Mouse (Mus musculus): ENCODE results near the gene Nfasc.

Nfasc gene

DNA sequence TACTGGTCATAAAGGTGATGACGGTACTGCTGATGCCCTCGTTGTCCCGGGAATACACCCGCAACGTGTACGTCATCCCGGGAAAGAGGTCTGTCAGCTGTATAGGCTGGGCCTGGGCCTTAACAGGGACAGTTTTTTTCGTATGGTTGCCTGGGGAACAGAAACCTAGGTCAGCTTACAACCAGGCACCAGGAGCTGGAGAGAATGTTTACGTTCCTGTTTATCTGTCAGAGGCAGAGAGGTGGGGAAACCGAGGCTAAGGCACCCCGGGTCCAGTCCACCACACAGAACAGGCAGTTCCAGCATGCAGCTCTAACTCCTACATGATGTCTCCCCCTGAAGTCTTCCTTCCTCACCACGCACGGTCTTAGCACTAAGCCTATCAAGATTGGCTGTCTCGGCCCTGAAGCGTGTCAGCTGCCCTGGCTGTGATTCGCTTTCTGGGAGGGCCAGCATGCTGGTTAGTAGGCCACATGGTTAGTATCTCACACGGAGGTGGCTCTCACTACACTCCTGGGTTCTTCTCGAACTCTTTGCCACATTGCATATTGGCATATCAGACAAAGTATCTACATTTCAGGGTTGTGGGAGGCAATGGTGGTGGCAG is 158.5 kb downstream of the Nfasc start:
- no peak for DNase-seq (ENCODE audit: low read depth, low spot score)

DNA sequence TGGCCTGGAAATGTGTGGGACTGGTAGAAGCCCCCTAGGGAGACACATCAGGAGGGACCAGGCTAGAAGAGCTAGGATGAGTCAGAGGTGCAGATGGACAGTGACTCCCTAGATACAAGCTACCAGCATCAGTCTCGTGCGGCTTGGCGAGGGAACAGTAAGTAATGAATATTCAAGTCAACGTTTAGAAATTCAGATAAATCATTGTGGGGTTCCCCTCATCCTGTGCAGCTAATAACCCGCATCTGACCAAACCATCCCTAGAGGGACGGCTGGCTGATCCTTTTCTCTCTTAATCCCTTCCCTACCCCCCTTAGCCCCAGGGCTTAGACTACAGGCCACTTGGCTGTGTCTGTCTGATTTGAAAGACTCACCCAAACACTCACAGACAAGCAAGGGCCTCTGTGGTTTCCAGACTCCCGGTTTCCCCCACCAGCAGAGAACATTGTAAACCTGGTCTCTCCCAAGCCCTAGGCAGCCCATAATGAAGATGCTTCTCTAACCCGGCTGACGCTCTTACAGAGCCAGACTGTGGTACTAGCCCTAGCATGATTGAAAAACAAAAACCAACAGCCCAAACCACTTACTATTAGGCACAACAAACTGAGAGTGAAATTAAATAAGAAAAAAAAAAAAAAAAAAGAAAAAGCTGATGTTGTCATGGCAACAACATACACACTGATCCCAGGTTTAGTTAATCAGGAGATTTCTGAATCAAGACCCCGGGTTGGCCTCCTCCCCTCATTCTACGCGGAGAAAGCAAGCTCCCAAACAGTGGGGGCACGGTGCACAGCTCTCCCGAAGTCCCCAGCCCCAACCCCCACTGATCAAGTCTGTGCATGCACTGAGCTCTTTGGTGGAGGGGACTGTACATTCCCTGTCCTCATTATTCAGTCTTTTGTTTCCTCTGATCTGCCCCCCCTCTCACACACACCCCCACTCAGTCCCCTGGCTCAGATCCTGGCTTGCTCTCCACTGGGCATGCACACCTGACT is 159.5 kb downstream of the Nfasc start:
- peak; percentile 19 for DNase-seq (ENCODE audit: low read depth, low spot score)

DNA sequence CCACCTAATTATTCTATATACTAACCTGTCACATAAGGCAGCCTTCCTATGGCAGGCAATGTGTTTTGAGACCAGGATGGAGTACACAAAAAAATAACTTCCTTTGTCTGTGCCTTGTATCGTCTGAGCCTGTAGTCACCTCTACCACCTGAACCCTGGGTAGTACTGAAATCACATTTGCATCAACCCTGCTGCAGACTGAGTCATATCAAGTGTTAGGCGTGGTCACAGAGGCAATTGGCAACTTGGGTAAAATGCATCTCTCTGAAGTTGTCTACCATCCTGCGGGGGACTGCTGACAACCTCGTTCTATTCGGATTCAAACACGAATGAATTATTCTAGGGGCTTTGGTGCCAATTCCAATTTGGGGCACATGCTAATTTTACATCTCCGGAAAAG is 161.5 kb downstream of the Nfasc start:
- DNase-seq (ENCODE audit: low read depth, low spot score), result no peak

DNA sequence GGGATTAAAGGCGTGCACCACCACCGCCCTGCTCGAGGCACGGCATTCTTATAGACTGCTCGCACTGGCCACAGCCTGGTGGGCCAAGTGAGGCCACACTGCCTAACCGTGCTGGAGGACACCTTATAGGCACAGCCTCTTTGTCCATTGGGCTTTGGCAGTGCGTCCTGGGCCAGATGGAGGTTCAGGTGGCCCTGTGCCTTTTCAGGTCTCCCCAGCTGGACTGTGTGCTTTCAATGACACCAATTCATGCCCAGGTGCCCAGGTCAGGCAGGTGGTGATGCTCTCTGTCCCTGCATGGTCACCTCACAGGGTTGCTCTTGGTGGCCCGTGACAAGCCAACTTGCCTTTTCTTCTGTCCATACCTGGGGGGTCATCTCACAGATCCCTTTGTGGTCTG is 164.8 kb downstream of the Nfasc start:
- DNase-seq (ENCODE audit: low read depth, low spot score), result no peak

DNA sequence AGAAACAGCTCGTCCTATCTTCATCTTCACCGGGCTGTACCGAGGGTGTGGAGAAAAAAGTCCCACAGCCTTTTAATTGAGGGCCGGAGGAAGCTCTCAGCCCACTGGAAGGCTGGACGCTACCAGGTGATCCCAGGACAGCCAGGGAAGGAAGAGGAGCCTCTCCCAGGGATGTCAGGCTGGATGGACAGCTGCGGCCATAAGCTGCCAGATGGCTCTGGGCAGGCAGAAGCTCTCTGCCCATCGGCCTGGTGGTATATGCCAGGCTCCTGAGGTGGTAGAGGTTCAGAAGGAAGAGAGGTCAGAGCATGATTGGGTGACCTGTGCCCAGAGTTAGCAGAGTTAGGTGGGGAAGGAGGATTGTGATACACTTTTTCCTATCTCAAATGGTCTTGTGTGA is 168.7 kb downstream of the Nfasc start:
- DNase-seq (ENCODE audit: low read depth, low spot score), result no peak

DNA sequence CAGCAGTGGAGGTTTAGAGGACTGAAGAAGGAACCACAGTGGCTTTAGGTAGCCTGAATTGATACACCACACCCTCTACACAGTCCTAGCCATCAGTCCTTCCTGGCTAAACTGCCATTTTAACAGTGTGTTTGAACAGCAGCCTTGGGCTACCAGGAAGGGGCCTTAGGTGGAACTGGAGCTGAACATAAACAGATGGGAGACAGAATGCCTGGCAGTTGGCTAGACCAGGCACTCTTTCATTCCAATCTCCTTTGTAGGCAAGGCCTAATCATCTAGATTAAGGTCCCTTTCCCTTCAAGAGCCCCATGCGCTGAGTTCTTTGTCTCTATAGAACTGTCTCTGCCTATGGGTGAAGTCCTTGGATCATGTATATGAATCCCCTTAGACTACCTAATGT is 170.0 kb downstream of the Nfasc start:
- DNase-seq (ENCODE audit: low read depth, low spot score), result no peak

DNA sequence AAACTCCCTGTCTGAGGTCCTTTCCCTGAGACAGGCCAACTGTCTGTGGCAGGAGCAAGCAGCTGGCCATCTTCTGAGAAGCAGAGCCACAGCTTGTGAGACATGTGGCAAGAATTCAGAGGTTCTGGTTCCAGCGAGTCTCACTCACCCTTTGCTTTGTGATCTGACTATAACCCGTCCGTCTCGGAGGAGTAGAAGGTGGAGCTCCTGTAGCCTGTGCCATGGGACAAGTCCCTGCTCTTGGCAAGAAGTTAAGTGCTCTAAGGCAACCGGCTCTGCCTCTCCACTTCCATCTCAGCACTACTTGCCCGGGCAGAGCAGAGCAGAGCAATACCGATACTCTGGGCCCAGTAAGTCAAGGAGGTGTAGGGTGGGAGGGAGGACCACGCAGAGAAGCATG is 170.7 kb downstream of the Nfasc start:
- DNase-seq (ENCODE audit: low read depth, low spot score), result no peak

DNA sequence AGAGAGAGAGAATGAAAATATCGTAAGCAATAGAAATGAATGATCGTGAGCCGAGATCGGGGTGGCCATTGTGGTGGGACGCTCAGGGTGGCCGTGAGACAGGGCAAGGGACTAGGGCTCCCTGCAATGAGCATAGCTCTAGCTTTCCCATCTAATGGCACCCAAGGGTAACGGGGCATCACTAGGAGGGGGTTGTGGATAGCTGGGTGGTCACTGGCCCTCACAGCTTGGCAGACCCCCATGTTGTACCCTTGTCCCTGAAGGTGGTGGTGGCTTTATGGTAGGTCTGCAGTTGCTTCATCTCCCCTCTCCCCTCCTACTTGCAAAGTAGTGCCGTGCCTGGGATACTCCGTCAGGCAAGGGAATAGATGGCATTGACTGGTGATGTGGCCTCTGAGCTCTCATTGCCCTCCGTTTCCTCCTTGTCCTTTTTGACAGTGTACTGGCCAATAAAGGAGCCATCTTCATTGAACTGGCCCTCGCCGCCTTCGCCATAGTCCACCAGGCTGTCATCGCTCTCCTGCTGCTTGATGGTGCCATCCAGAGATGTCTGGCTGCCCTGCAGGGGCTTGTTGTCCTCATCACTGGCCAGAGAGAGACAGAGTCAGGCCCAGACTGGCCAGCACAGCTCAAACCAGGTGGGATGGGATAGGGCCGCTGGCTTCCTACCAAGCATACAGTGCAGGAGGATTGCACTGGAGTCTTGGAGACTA is 171.4 kb downstream of the Nfasc start:
- no peak for DNase-seq (ENCODE audit: low read depth, low spot score)

DNA sequence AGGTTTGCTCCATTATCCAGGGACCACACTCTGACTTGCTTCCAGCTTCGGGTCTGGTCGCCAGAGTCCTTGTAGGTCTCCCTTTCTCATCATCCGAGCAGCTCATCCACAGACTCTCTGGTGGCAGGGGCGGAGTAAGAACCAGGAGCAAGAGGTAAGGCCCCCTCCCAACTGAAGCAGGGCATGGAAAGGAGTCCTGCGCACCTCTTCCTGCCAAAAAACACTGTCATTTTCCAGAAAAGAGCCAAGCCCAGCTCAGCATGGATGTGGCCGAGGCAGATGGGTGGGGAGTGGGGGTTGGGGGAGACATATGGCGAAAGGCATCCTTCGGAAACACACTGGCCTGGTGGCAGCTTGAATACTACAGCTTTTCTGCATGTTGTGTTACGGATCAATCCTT is 172.1 kb downstream of the Nfasc start:
- DNase-seq (ENCODE audit: low read depth, low spot score), result no peak

DNA sequence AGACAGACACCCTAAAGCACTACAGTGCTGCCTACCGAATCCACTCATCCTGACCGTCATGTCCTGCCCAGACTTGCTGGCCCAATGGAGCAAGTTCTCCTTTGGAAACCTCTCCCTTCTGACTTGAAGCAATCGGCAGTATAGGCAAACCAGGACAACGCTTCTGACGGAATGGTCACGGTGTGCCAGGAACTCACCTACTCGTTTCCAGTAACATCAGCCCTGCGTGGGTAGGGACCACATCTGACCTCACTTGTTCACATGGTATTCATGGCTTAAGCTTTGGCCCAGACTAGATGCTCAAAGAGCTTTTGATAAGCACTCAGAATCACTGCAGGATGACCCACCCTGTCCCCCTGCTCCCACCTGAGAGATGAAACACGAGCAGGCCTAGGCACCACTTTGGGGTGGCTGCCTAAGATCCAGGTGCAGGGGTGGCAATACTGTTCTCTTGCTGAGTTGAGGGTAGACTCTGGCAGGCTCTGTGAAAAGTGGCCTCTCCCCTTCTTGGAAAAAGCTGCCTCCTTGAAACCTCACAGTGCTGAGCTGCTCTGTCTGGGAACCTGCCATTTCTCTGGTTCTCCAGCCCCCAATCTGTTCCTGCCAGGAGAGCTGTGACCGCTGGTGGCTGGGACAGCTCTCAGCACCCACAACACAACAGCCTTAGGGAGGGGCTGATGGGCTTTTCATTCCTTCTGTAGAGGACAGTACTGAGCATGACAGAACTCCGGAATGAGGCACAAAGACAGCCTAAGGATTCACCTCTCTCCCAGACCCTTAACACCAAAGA is 174.1 kb downstream of the Nfasc start:
- no peak for DNase-seq (ENCODE audit: low read depth, low spot score)

DNA sequence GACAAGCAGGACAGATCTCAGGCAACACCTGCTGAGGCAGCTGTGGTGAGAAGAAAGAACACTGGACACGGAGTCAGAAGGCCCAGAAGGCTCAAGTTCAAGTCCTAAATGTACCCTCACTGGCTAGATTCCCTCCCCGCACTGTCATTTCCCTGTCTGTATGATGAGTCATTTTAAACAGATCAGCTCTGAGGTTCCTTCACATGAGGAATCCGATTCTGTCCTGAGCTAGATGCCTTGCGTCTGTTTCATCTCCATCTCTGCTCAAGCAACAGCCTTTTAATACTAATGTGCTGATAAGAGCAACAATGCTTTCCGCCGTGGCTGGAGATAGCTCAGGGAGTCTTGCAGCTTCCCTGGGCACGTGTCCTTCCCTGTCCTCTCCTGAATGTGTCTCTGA is 175.8 kb downstream of the Nfasc start:
- no peak for DNase-seq (ENCODE audit: low read depth, low spot score)

DNA sequence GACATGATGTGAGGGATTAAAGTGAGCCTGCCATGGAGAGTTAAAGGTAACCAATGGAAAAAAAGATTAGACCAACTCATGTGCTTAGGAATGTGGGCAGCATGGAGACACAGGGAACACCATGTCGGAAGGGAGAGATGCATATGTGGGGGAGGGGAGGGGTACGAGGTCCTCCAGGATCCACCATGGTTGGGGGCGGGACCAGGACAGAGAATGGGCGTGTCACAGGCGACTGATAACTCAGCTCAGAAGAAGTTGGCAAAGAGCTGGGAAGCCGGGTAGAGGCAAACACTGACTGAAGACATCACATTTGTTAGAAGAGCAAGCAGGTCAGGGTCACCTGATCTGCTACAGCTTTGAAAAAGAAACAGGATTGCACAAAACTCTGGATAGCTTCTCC is 176.7 kb downstream of the Nfasc start:
- peak; percentile 43 for DNase-seq (ENCODE audit: low read depth, low spot score)

DNA sequence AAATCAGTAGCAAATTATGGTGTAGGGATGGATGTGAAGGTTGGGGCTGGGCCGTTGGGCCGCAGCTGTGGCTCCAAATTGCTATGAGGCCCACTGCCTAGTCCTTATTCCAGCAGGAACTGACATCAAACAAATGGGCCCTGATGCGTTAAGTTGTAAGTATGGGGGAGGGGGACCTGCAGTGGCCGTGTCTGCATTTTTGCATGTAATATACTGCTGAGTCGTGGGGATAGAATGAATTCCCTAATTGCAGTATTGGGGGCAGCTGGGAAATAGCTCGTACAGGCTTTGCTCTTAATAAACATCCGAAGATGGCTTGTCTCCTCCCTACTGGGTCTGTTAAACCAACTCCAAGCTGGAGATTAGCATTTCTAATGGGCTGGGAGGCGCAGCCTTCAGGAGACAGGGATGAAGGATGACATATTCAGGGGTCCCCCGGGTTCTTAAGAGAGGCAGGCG is 179.2 kb downstream of the Nfasc start:
- DNase-seq (ENCODE audit: low read depth, low spot score), result no peak

DNA sequence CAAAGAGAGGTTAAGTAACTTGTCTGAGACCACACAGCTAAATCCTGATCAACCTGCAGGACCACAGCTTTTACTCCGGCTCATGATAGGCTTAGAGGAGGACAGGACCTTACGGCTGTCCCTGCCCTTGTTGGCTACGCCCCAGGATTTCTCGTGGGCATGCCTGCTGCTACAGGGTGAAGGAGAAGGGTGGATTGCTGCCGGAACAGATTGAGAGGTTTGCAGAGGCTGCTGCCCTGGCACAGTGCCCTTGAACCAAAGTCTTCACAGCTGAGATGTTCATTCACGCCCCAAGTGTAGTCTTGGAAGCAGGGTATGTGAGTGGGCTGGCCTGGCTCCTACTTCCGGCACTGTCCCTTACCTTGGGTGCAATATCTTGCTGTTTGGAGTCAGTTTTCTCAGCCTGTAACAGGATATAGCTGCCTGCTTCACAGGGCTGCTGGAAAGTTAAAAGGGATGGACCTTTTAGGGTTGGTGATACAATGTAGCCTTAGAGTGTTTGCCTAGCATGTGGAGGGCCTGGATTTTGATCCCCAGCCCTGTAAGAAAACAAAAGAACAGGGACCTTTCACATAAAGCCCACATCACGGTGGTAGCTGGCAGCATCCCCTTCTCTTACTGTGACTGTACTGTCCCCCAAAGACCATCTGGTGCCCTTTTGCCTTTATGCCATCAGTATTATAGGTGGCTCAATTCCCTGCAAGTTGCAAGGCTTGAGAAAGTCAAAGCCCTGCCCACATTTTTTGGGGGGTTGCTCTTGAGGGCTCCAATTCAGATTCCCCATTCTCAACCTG is 180.5 kb downstream of the Nfasc start:
- no peak for DNase-seq (ENCODE audit: low read depth, low spot score)

DNA sequence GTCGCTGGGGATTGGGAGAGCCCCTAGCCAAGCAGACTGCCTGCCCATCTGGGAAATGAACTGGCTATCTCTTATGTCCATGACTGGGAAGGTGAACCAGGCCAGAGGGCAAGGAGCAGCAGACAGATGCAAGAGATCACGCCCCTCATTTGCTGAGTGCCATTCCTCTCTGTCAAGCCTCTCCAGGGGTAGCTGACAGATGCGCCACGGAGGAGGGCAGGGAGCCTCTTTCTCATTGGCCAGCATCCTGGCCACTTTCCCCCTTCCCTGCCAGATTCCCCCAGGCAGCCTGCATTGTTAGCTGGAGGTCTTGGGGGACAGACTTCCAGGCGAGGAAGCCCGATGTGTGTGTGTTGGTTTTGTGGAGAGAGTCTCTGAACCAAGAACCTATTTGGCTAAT is 182.6 kb downstream of the Nfasc start:
- DNase-seq (ENCODE audit: low read depth, low spot score), result no peak

DNA sequence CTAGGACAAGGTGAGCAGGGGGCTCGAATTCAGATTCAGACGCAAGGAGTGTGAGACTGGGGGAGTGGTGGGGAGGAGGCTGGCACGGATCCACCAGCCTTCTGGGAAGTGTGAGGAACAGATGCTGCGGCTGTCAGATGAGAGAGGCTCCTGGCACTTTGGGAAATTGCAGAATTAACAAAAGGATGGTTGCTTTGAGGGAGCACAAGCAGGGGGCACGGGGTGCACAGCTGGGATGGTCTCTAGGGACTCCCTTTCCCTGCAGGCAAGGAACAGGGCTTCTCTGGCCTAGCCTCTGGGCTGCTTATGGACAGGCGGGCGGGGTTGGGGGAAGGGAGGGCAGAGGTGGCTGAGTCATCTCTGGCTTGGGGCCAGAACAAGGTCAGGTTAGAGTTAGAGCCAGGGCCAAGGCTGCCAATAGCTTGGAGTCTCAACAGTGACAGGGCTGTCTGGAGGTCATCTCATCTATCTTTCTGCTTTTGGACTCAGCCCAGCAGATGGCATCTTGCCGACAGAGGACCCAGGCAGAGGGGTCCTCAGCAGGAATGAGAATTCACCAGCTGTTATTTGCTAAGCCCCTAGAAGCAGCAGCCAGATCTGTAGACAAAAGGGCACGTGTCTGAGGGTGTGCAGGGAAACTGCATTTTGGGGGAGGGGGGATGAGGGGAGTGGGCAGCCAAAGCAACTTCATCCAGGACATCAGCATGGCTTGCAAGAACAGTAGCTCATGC is 183.5 kb downstream of the Nfasc start:
- peak; percentile 28 for DNase-seq (ENCODE audit: low read depth, low spot score)

DNA sequence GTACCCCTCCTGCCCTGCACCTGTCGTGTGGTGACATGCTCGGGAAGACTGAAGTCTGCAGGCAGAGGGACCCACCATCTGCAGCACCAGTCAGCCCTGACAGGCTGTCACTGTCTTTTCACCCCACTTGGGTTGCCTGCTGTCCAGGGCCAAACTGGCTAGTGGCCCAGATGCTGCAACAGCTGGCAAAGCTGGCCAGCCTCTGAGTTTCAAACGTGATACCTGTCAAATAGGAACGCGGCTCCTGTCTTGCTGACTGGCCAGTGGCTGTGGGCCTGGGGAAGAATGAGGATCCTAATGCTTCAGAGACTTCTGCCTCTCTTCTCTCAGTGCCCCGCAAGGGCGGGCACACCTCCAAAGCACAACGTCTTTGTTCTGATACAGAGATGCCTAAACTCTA is 197.8 kb downstream of the Nfasc start:
- DNase-seq (ENCODE audit: low read depth, low spot score), result no peak

DNA sequence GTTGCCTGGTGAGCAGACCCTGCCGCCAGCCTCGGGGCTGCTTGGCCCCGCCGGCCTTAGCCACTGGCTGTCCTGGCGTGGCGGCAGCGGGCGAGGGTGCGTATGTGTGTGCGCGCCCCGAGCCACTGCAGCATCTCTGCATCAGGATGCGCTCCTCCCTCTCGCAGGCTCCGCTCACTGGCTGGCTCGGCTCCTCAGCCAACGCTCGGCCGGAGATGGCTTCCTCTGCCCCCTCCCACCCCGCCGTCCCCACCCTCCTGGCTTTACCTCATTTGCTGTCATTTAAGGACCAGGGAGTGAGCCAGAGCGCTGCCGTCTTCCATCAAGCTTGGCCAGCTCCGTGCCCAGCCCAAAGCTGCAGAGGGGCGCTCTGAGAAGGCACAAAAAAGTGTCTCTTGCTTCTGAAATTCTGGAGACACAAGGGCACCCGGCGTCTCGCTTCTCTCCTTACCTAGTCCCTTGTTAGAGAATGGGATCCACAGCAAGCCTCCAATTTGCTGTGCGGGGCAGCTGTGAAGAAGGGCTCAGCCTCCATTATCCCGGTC is 198.8 kb downstream of the Nfasc start, which contains the start of gene Cntn2:
Gene Cntn2 (minus strand): TSS at position 495 of the 545 bp plus-strand sequence.
- peak; percentile 79 for DNase-seq (ENCODE audit: low read depth, low spot score)

DNA sequence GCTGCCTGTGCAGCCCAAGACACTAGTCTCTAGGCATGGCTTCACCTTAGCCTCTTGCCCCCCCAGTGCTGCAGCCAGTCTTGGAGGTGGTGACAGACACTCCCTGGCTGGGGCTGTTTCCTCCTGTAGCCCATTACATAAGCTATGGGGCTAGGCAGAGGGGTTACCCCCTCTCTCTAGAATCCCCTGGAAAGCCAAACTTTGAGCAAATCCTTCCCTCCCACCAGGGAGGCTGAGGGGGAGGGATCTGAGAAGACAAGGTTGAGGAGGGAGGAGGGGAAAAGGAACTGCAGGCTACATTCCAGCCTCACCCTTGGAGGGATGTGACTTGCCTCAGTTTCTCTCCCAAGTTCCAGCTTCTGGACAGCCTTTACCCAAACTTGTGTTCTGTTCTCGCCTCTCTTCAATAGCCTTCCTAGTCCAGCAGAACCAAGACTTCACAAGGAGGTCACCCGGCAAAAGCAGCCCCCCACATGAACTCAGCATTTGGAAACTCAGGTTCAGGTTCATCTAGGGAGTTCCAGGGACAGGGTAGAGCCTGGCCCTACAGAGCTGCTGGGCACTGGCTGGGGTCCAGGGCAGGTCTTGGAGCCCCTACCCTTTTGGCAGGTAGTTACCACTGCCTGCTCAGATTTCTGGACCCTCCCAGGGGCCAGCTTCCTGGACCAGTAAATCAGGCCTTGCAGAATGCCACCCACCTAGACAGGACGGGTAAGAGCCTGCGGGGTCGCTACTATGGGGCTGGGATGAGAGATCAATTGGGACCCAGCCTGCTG is 199.6 kb downstream of the Nfasc start:
- no peak for DNase-seq (ENCODE audit: low read depth, low spot score)

Data from ES-CJ7 (cell line).